Mouse (Mus musculus) lung, embryonic 14.5 days (tissue): ENCODE data around the gene Zc3h6. TPM values are rescaled to one million over a fixed set of nuclear protein-coding genes. Genes with fewer than 3 reads are reported as not detected.
A peak's percentile ranks its signal among the peaks of the same experiment; 100 is the strongest.

ENCODE experiments used
- ATAC-seq: fragments of 200-750 bp; cut with Nextera tagmentation; 2 replicates; pipeline ENCODE4 v1.8.0; 2017; ENCODE audit warnings: mild to moderate bottlenecking, moderate TSS enrichment, moderate library complexity; ENCODE audit not compliant: insufficient read depth
- DNase-seq: peaks from one replicate; pipeline ENCODE4 v3.0.0-alpha.2; 2015
- H3K27ac ChIP-seq: fragments of 300-500 bp; sonication (generic); 2 replicates; pipeline ENCODE4 v1.5.1; 2014; ENCODE audit warnings: low read depth, mild to moderate bottlenecking, moderate library complexity
- H3K27me3 ChIP-seq: fragments of 300-500 bp; sonication (generic); 2 replicates; pipeline ENCODE4 v1.6.1; 2014; ENCODE audit warnings: low read length, control low read depth; ENCODE audit not compliant: insufficient read depth
- H3K36me3 ChIP-seq: fragments of 300-500 bp; sonication (generic); 2 replicates; pipeline ENCODE4 v1.6.1; 2014; ENCODE audit warnings: control low read depth; ENCODE audit not compliant: insufficient read depth
- H3K4me1 ChIP-seq: fragments of 300-500 bp; sonication (generic); 2 replicates; pipeline ENCODE4 v1.6.1; 2014; ENCODE audit warnings: antibody characterized with exemption, control low read depth; ENCODE audit not compliant: insufficient read depth
- H3K4me2 ChIP-seq: fragments of 300-500 bp; sonication (generic); 2 replicates; pipeline ENCODE4 v1.6.1; 2014; ENCODE audit warnings: mild to moderate bottlenecking
- H3K4me3 ChIP-seq: fragments of 300-500 bp; sonication (generic); 2 replicates; pipeline ENCODE4 v1.5.1; 2014; ENCODE audit warnings: low read depth, low read length
- H3K9ac ChIP-seq: fragments of 300-500 bp; sonication (generic); 2 replicates; pipeline ENCODE4 v1.6.1; 2014
- H3K9me3 ChIP-seq: fragments of 300-500 bp; sonication (generic); 2 replicates; pipeline ENCODE4 v1.6.1; 2016; ENCODE audit warnings: low read depth, low read length, control low read depth
- CTCF ChIP-seq: IDR thresholded peaks from 2 replicates; pipeline ENCODE4 v1.5.1; 2016; ENCODE audit warnings: antibody characterized with exemption, low read depth
- WGBS: fragments of 180-500 bp; shearing (Covaris S2); extraction: QIAGEN DNeasy Blood & Tissue Kit; methylation state at CpG from one replicate; pipeline ENCODE4 v1.1.7; 2014; 5-methylcytosine and 5-hydroxymethylcytosine counted together
- polyA plus RNA-seq: library from polyadenylated mRNA; unstranded; fragments of >200 nt; fragmentation: Nextera tagmentation; extraction: Ambion mirVana; gene quantifications from 2 replicates; pipeline ENCODE4 v1.2.1, GENCODE M21; 2014

Zc3h6 gene
- polyA plus RNA-seq, 1 experiment from 2014 or later: 1.6 TPM

GRCm38 (mm10) chr2:129035381-129035780 lies 68.2 kb downstream of the Zc3h6 start:
- TF ChIP-seq CTCF: no peak
- DNase-seq (no peak), ATAC-seq (no peak)
- no peaks in the 10 kb centered on the region; the same call in 1 of the 2 replicates for H3K4me1 ChIP-seq
- no peak overlapping the region for H3K9ac ChIP-seq
- no peak overlapping the region for H3K4me2 ChIP-seq
- H3K27ac ChIP-seq: no peak overlapping the region
- 66% methylated on average over 5 of the region's 5 CpGs for WGBS
- peaks cover 26% of the 10 kb centered on the region for H3K27me3 ChIP-seq
- no peaks in the 10 kb centered on the region for H3K9me3 ChIP-seq
- no peaks in the 10 kb centered on the region for H3K36me3 ChIP-seq
- no peak overlapping the region for H3K4me3 ChIP-seq

- ATAC-seq (peak; percentile 28; the same call in 1 of the 2 replicates), DNase-seq (peak; percentile 28)
- Histone ChIP-seq H3K36me3 (no peaks in the 10 kb centered on the region), H3K4me1 (no peaks in the 10 kb centered on the region; the same call in 1 of the 2 replicates), H3K4me3 (peak overlapping the region; percentile 36), H3K27ac (no peak overlapping the region), H3K9ac (peak overlapping the region; percentile 39), H3K9me3 (no peaks in the 10 kb centered on the region), H3K4me2 (peak overlapping the region; percentile 90), H3K27me3 (peaks cover 26% of the 10 kb centered on the region)
- 20% methylated on average over 15 of the region's 15 CpGs for WGBS
- no peak for TF ChIP-seq CTCF
Measured at GRCm38 (mm10) chr2:129038426-129038936, 71.3 kb downstream of the Zc3h6 start.

GRCm38 (mm10) chr2:129038937-129039631 lies 71.9 kb downstream of the Zc3h6 start:
- Histone ChIP-seq H3K36me3 (no peaks in the 10 kb centered on the region), H3K27ac (no peak overlapping the region), H3K4me3 (peak overlapping the region; percentile 36), H3K4me1 (no peaks in the 10 kb centered on the region; the same call in 1 of the 2 replicates), H3K4me2 (peak overlapping the region; percentile 90), H3K9me3 (no peaks in the 10 kb centered on the region), H3K27me3 (peaks cover 26% of the 10 kb centered on the region), H3K9ac (peak overlapping the region; percentile 39)
- ATAC-seq (peak; percentile 47; the same call in 1 of the 2 replicates), DNase-seq (peak; percentile 59)
- 2% methylated on average over 62 of the region's 62 CpGs for WGBS
- no peak for TF ChIP-seq CTCF

GRCm38 (mm10) chr2:129040567-129040966 lies 73.4 kb downstream of the Zc3h6 start:
- H3K9me3 ChIP-seq: no peaks in the 10 kb centered on the region
- peaks cover 26% of the 10 kb centered on the region for H3K27me3 ChIP-seq
- H3K36me3 ChIP-seq: no peaks in the 10 kb centered on the region
- H3K4me2 ChIP-seq: no peak overlapping the region
- H3K4me3 ChIP-seq: no peak overlapping the region
- 27% methylated on average over 6 of the region's 6 CpGs for WGBS
- 0 out of 2 replicates have a peak, but pooled peaks have one; percentile 35 for TF ChIP-seq CTCF
- H3K27ac ChIP-seq: no peak overlapping the region
- H3K4me1 ChIP-seq: no peaks in the 10 kb centered on the region; the same call in 1 of the 2 replicates
- H3K9ac ChIP-seq: no peak overlapping the region
- DNase-seq: peak; percentile 46
- no peak for ATAC-seq

GRCm38 (mm10) chr2:129046172-129046845 lies 79.1 kb downstream of the Zc3h6 start:
- H3K4me3 ChIP-seq: no peak overlapping the region
- peak; percentile 69 for ATAC-seq
- WGBS: 46% methylated on average over 6 of the region's 6 CpGs
- H3K27ac ChIP-seq: no peak overlapping the region
- H3K4me1 ChIP-seq: no peaks in the 10 kb centered on the region
- H3K9me3 ChIP-seq: no peaks in the 10 kb centered on the region
- H3K4me2 ChIP-seq: no peak overlapping the region
- DNase-seq: peak; percentile 71
- H3K36me3 ChIP-seq: no peaks in the 10 kb centered on the region
- TF ChIP-seq CTCF: no peak
- no peak overlapping the region for H3K9ac ChIP-seq
- H3K27me3 ChIP-seq: no peaks in the 10 kb centered on the region

GRCm38 (mm10) chr2:129046846-129047196 lies 79.6 kb downstream of the Zc3h6 start:
- Histone ChIP-seq H3K4me2 (no peak overlapping the region), H3K9me3 (no peaks in the 10 kb centered on the region), H3K36me3 (no peaks in the 10 kb centered on the region), H3K9ac (no peak overlapping the region), H3K27ac (no peak overlapping the region), H3K27me3 (no peaks in the 10 kb centered on the region), H3K4me3 (no peak overlapping the region), H3K4me1 (no peaks in the 10 kb centered on the region)
- no peak for TF ChIP-seq CTCF
- no peak for DNase-seq
- WGBS: 70% methylated on average over 4 of the region's 4 CpGs
- ATAC-seq: no peak

GRCm38 (mm10) chr2:129047811-129048210 lies 80.6 kb downstream of the Zc3h6 start, which contains the start of gene Vinac1:
Gene Vinac1, minus strand, starts transcription at chr2:129048172.
- H3K27ac ChIP-seq: no peak within 1 kb of the TSS
- no peaks in the 10 kb centered on the region for H3K9me3 ChIP-seq
- TF ChIP-seq CTCF: no peak
- H3K27me3 ChIP-seq: no peaks in the 10 kb centered on the region
- H3K4me3 ChIP-seq: no peak within 1 kb of the TSS
- no peak for DNase-seq
- ATAC-seq: no peak
- H3K36me3 ChIP-seq: no peaks in the 10 kb centered on the region
- 83% methylated on average over 8 of the region's 8 CpGs for WGBS
- H3K9ac ChIP-seq: no peak within 1 kb of the TSS
- no peak within 1 kb of the TSS for H3K4me2 ChIP-seq
- no peaks in the 10 kb centered on the region for H3K4me1 ChIP-seq
